Mouse (Mus musculus) spleen, adult 10 weeks (tissue): ENCODE results near the gene Arg2. TPM values are rescaled to one million over a fixed set of nuclear protein-coding genes. Genes with fewer than 3 reads are reported as not detected.

Source experiments
- polyA plus RNA-seq: library from polyadenylated mRNA; stranded (reverse); fragments of 350-450 nt; fragmentation: Illumina TruSeq; extraction: RNeasy Lipid Tissue Mini Kit (QIAGEN cat#74804); gene quantifications from one replicate; pipeline ENCODE4 v1.2.3, GENCODE M21; 2015; ENCODE audit warnings: low replicate concordance; ENCODE audit not compliant: insufficient read depth

Gene Arg2
- 2.6 TPM for polyA plus RNA-seq

DNA sequence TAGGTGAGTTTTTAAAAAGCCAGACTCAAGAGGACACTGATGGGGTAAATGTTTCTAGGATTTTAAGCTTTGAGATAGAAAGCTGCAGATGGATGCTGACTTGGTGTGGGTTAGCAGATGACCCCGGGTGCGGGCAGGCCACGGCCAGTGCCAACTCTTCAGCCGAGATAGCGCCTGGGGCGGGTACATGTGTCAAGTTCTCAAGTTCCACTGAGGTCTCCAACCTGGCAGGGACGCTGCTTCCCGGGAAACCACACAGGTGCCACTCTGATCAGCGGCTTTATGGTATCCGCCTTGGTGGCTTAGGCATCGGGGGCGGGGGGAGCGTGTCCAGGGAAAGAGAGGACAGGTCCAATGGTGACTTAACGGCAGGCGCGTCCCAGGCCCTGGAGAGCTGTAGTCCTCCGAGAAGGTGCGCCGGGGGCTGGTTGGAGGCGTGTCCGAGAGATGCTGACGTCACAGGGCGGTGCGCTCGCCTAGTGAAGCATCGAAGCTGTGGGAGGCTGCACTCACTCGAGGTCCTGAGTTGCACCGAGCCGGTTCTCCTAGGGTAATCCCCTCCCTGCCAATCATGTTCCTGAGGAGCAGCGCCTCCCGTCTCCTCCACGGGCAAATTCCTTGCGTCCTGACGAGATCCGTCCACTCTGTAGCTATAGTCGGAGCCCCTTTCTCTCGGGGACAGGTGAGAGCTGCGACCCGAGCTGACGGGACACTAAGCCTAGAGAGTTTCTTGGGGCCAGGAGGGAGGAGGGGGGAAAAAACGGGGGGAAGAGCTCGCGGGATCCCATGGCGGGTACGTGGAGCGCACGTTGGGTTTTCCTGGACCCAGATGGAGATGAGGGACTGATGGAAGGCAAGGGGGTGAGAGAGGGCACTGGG lies at the start of gene Arg2:
Gene Arg2 (plus strand): TSS at position 479 of the 879 bp plus-strand sequence.

DNA sequence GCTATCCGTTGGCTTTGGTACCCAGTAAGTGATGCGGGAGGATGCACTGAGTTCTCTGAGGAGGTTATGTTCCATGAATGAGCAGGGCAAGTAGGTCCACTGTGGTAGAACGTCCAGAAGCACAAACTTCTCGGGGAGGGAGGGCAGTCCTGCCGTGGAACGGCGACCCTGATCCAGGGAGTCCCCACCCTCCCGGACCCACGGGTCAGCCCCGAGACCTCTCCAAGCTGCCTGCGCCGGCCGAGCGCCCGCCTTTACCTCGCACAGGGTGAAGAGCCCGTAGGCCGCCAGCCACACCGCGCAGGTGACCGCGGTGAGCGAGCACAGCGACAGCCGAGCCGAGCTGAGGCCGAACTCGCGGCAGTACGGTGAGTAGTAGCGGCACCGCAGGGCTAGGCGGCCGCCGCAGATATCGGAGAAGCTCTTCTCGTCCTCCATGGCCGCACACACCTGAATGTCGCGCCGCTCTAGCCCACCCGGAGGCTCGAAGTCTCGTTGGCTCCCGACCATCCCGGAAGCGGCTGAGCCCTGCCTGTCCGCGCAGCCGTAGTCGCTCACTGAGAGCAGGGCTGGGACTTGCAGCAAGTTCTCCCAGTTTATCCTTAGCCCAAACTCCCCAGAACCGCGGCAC lies 41.3 kb upstream of the Arg2 start, which contains the start of gene Pigh:
Gene Pigh (minus strand): TSS at position 470 of the 631 bp plus-strand sequence.

DNA sequence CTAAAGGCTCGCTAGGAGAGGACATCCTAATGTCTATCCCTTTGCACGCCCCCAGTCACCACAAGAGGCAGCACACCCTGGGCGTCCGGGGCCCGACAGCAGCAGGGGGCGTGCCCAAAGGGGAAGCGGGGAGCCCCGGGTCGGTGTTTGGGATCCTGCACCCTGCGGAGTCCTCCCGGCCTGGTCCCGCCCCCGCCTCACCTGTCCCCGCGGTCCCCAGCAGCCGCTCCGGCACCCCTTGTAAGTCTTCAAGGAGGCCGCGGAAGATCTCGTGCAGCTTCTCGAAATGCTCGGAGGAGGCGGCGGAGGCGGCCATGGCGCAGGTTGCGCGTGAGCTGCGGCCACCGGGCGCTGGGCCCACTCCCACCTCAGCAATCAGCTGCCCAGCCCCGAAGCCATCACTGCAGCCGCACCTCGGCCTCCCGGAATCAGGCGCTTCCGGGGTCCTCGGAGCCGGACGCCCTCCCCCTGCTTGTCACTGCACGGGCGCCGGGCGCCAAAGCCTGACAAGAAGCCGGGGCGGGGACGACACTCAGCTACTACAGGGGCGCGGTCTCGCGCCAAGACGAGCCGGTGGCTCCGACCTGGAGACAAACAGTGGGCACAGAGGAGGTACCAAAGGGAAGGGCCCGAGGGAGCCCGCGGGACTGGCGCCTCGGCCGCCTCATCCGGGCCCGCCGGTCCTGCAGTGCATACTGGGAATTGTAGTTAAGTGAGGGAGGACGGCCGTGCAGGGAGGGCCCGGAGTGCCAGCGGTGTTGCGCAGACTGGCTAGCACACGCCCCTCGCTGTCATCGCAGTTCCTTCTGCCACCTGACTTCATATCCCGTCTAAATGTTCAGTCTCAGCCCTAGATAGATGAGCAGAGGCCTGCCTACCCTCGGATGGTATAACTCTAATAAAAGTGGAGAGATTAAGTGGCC lies 41.7 kb downstream of the Arg2 start, which contains the start of gene Vti1b:
Gene Vti1b (minus strand): TSS at position 649 of the 923 bp plus-strand sequence.

DNA sequence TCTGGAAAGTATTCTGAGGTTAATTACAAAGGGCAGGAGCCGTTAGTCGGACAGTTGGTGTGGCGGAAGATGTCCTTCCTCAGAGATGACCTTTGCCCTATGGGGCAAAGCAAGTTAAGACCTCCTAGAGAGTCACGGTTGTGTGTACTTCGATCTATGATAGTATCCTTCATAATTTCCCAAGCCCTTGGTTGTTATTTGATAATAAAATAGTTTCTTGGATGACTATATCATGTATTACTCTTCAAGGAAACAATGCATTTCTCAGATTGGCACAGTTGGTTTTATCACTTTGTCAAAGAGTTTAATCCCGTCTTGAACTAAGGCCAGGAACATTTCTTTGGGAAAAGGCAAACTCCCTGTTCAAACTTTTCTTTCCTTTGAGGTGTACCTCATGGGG lies 61.6 kb downstream of the Arg2 start, which contains the start of gene Rdh11:
Gene Rdh11 (minus strand): TSS at position 101 of the 400 bp plus-strand sequence.

Other genes with a start within 250 kb of the Arg2 start
- gene Plek2, start 223.8 kb upstream of the Arg2 start, polyA plus RNA-seq = 1.2 TPM
- 79.8 TPM for gene Tmem229b, start 123.2 kb upstream of the Arg2 start, polyA plus RNA-seq
- gene Plekhh1, start 101.6 kb upstream of the Arg2 start, polyA plus RNA-seq = 0.30 TPM
- 21.9 TPM for gene Pigh, start 41.1 kb upstream of the Arg2 start, polyA plus RNA-seq
- 107 TPM for gene Vti1b, start 41.9 kb downstream of the Arg2 start, polyA plus RNA-seq
- gene Rdh11, start 61.5 kb downstream of the Arg2 start, polyA plus RNA-seq = 18.4 TPM
- gene Rdh12, start 78.1 kb downstream of the Arg2 start, polyA plus RNA-seq = 24.4 TPM
- 43.6 TPM for gene Zfyve26, start 165.5 kb downstream of the Arg2 start, polyA plus RNA-seq
- gene Rad51b, start 166.5 kb downstream of the Arg2 start, polyA plus RNA-seq = 2.1 TPM